Mouse (Mus musculus) macrophage (primary cell): ENCODE data around the gene Cpsf2. TPM values are rescaled to one million over a fixed set of nuclear protein-coding genes. Genes with fewer than 3 reads are reported as not detected.

Source experiments
- polyA plus RNA-seq: library from polyadenylated mRNA; stranded (reverse); fragments of 250-400 nt; gene quantifications from 3 replicates; pipeline ENCODE4 v1.2.4, GENCODE M21; 2018; ENCODE audit warnings: inconsistent platforms

Gene Cpsf2
- polyA plus RNA-seq, 1 experiment from 2014 or later = 24.5 TPM

Other genes starting within 250 kb of the Cpsf2 start
- 0.64 to 4.7 TPM (median 1.5 TPM) in 3 replicates for gene Fbln5, start 156.9 kb upstream of the Cpsf2 start, polyA plus RNA-seq
- 13.0 to 19.5 TPM (median 17.7 TPM) in 3 replicates for gene Trip11, start 62.7 kb upstream of the Cpsf2 start, polyA plus RNA-seq
- 22.9 to 30.7 TPM (median 26.8 TPM) in 3 replicates for gene Atxn3, start 17.7 kb upstream of the Cpsf2 start, polyA plus RNA-seq
- not detected in 3 replicates for gene Slc24a4, start 152.7 kb downstream of the Cpsf2 start, polyA plus RNA-seq